Mouse (Mus musculus): ENCODE results near the gene Pax8. TPM values are rescaled to one million over a fixed set of nuclear protein-coding genes. Genes with fewer than 3 reads are reported as not detected.

Gene Pax8
- polyA plus RNA-seq, 1 experiment from 2014 or later = 23.2 TPM

- H3K4me3 ChIP-seq (ENCODE audit: low read depth, low read length) = no peak overlapping the region
- no peaks in the 10 kb centered on the region for H3K27me3 ChIP-seq (ENCODE audit: control insufficient read depth, insufficient read depth, low read length)
- no peak overlapping the region for H3K4me2 ChIP-seq (replicated peaks; ENCODE audit: low read depth, low read length)
- ATAC-seq (ENCODE audit: low FRiP score) (no peak), DNase-seq (ENCODE audit: low spot score) (no peak)
- WGBS = 87% methylated on average over 4 of the region's 4 CpGs
- no peaks in the 10 kb centered on the region for H3K4me1 ChIP-seq (replicated peaks; ENCODE audit: control insufficient read depth, insufficient read depth, low read length)
- H3K36me3 ChIP-seq (ENCODE audit: control insufficient read depth, insufficient read depth, low read length) = no peaks in the 10 kb centered on the region
- no peaks in the 10 kb centered on the region for H3K9me3 ChIP-seq (ENCODE audit: control insufficient read depth, low read length)
- H3K9ac ChIP-seq (ENCODE audit: low read depth, low read length) = no peak overlapping the region
- H3K27ac ChIP-seq (ENCODE audit: low read depth, low read length) = no peak overlapping the region
Measured at GRCm38 (mm10) chr2:24429806-24430205, 45.6 kb downstream of the Pax8 start.

- Histone ChIP-seq H3K9ac (ENCODE audit: low read depth, low read length) (no peak overlapping the region), H3K4me1 (replicated peaks; ENCODE audit: control insufficient read depth, insufficient read depth, low read length) (no peaks in the 10 kb centered on the region), H3K27ac (ENCODE audit: low read depth, low read length) (no peak overlapping the region), H3K9me3 (ENCODE audit: control insufficient read depth, low read length) (no peaks in the 10 kb centered on the region), H3K27me3 (ENCODE audit: control insufficient read depth, insufficient read depth, low read length) (no peaks in the 10 kb centered on the region), H3K4me3 (ENCODE audit: low read depth, low read length) (no peak overlapping the region), H3K4me2 (replicated peaks; ENCODE audit: low read depth, low read length) (no peak overlapping the region), H3K36me3 (ENCODE audit: control insufficient read depth, insufficient read depth, low read length) (no peaks in the 10 kb centered on the region)
- ATAC-seq (ENCODE audit: low FRiP score) (peak; percentile 90), DNase-seq (ENCODE audit: low spot score) (peak; percentile 30)
- WGBS = 29% methylated on average over 11 of the region's 12 CpGs
Measured at GRCm38 (mm10) chr2:24427866-24428675, 47.3 kb downstream of the Pax8 start.

GRCm38 (mm10) chr2:24425630-24426029, 49.8 kb downstream of the Pax8 start:
- ATAC-seq (ENCODE audit: low FRiP score) = no peak
- WGBS = 87% methylated on average over 2 of the region's 2 CpGs

GRCm38 (mm10) chr2:24422815-24423214, 52.6 kb downstream of the Pax8 start:
- ATAC-seq (ENCODE audit: low FRiP score) = no peak
- WGBS = 81% methylated on average over 3 of the region's 3 CpGs
- DNase-seq (ENCODE audit: low spot score) = no peak
- no peak overlapping the region for H3K27ac ChIP-seq (ENCODE audit: low read depth, low read length)
- no peak overlapping the region for H3K4me3 ChIP-seq (ENCODE audit: low read depth, low read length)
- H3K9me3 ChIP-seq (ENCODE audit: control insufficient read depth, low read length) = no peaks in the 10 kb centered on the region
- no peaks in the 10 kb centered on the region for H3K4me1 ChIP-seq (replicated peaks; ENCODE audit: control insufficient read depth, insufficient read depth, low read length)
- H3K4me2 ChIP-seq (replicated peaks; ENCODE audit: low read depth, low read length) = no peak overlapping the region
- H3K27me3 ChIP-seq (ENCODE audit: control insufficient read depth, insufficient read depth, low read length) = no peaks in the 10 kb centered on the region
- no peak overlapping the region for H3K9ac ChIP-seq (ENCODE audit: low read depth, low read length)
- no peaks in the 10 kb centered on the region for H3K36me3 ChIP-seq (ENCODE audit: control insufficient read depth, insufficient read depth, low read length)

More at GRCm38 (mm10) chr2:24425630-24426029, 49.8 kb downstream of the Pax8 start:
- Histone ChIP-seq H3K4me3 (ENCODE audit: low read depth, low read length) (no peak overlapping the region), H3K9me3 (ENCODE audit: control insufficient read depth, low read length) (no peaks in the 10 kb centered on the region), H3K27ac (ENCODE audit: low read depth, low read length) (no peak overlapping the region), H3K4me1 (replicated peaks; ENCODE audit: control insufficient read depth, insufficient read depth, low read length) (no peaks in the 10 kb centered on the region), H3K4me2 (replicated peaks; ENCODE audit: low read depth, low read length) (no peak overlapping the region), H3K27me3 (ENCODE audit: control insufficient read depth, insufficient read depth, low read length) (no peaks in the 10 kb centered on the region), H3K9ac (ENCODE audit: low read depth, low read length) (no peak overlapping the region), H3K36me3 (ENCODE audit: control insufficient read depth, insufficient read depth, low read length) (no peaks in the 10 kb centered on the region)
- DNase-seq (ENCODE audit: low spot score) = no peak

GRCm38 (mm10) chr2:24421211-24421863, 54.1 kb downstream of the Pax8 start:
- Histone ChIP-seq H3K9ac (ENCODE audit: low read depth, low read length) (no peak overlapping the region), H3K4me2 (replicated peaks; ENCODE audit: low read depth, low read length) (no peak overlapping the region), H3K36me3 (ENCODE audit: control insufficient read depth, insufficient read depth, low read length) (no peaks in the 10 kb centered on the region), H3K9me3 (ENCODE audit: control insufficient read depth, low read length) (no peaks in the 10 kb centered on the region), H3K27ac (ENCODE audit: low read depth, low read length) (no peak overlapping the region), H3K4me1 (replicated peaks; ENCODE audit: control insufficient read depth, insufficient read depth, low read length) (no peaks in the 10 kb centered on the region; the same call in 1 of the 2 replicates), H3K27me3 (ENCODE audit: control insufficient read depth, insufficient read depth, low read length) (no peaks in the 10 kb centered on the region; the same call in 1 of the 2 replicates), H3K4me3 (ENCODE audit: low read depth, low read length) (no peak overlapping the region)
- no peak for ATAC-seq (ENCODE audit: low FRiP score)
- 85% methylated on average over 6 of the region's 6 CpGs for WGBS
- no peak for DNase-seq (ENCODE audit: low spot score)

- no peak overlapping the region for H3K4me3 ChIP-seq (ENCODE audit: low read depth, low read length)
- 89% methylated on average over 4 of the region's 4 CpGs for WGBS
Measured at GRCm38 (mm10) chr2:24417564-24417963, 57.8 kb downstream of the Pax8 start.

GRCm38 (mm10) chr2:24417106-24417505, 58.3 kb downstream of the Pax8 start:
- H3K4me3 ChIP-seq (ENCODE audit: low read depth, low read length) = no peak overlapping the region
- H3K4me2 ChIP-seq (replicated peaks; ENCODE audit: low read depth, low read length) = no peak overlapping the region
- no peaks in the 10 kb centered on the region; the same call in 1 of the 2 replicates for H3K27me3 ChIP-seq (ENCODE audit: control insufficient read depth, insufficient read depth, low read length)
- H3K4me1 ChIP-seq (replicated peaks; ENCODE audit: control insufficient read depth, insufficient read depth, low read length) = no peaks in the 10 kb centered on the region; the same call in 1 of the 2 replicates
- DNase-seq (ENCODE audit: low spot score) (no peak), ATAC-seq (ENCODE audit: low FRiP score) (peak; percentile 17)
- no peaks in the 10 kb centered on the region for H3K36me3 ChIP-seq (ENCODE audit: control insufficient read depth, insufficient read depth, low read length)
- WGBS = 12% methylated on average over 2 of the region's 2 CpGs
- H3K9ac ChIP-seq (ENCODE audit: low read depth, low read length) = no peak overlapping the region
- H3K9me3 ChIP-seq (ENCODE audit: control insufficient read depth, low read length) = no peaks in the 10 kb centered on the region
- H3K27ac ChIP-seq (ENCODE audit: low read depth, low read length) = peak overlapping the region; percentile 53; the same call in 1 of the 2 replicates

More at GRCm38 (mm10) chr2:24417564-24417963, 57.8 kb downstream of the Pax8 start:
- H3K36me3 ChIP-seq (ENCODE audit: control insufficient read depth, insufficient read depth, low read length) = no peaks in the 10 kb centered on the region
- H3K9me3 ChIP-seq (ENCODE audit: control insufficient read depth, low read length) = no peaks in the 10 kb centered on the region
- no peaks in the 10 kb centered on the region; the same call in 1 of the 2 replicates for H3K4me1 ChIP-seq (replicated peaks; ENCODE audit: control insufficient read depth, insufficient read depth, low read length)
- ATAC-seq (ENCODE audit: low FRiP score) (no peak), DNase-seq (ENCODE audit: low spot score) (no peak)
- H3K27ac ChIP-seq (ENCODE audit: low read depth, low read length) = no peak overlapping the region
- H3K9ac ChIP-seq (ENCODE audit: low read depth, low read length) = no peak overlapping the region
- H3K27me3 ChIP-seq (ENCODE audit: control insufficient read depth, insufficient read depth, low read length) = no peaks in the 10 kb centered on the region; the same call in 1 of the 2 replicates
- no peak overlapping the region for H3K4me2 ChIP-seq (replicated peaks; ENCODE audit: low read depth, low read length)

- H3K4me2 ChIP-seq (replicated peaks; ENCODE audit: low read depth, low read length) = no peak overlapping the region
- H3K4me3 ChIP-seq (ENCODE audit: low read depth, low read length) = no peak overlapping the region
- no peak overlapping the region for H3K9ac ChIP-seq (ENCODE audit: low read depth, low read length)
- ATAC-seq (ENCODE audit: low FRiP score) = peak; percentile 72
- H3K27me3 ChIP-seq (ENCODE audit: control insufficient read depth, insufficient read depth, low read length) = no peaks in the 10 kb centered on the region; the same call in 1 of the 2 replicates
- no peaks in the 10 kb centered on the region; the same call in 1 of the 2 replicates for H3K4me1 ChIP-seq (replicated peaks; ENCODE audit: control insufficient read depth, insufficient read depth, low read length)
- peak; percentile 13 for DNase-seq (ENCODE audit: low spot score)
- H3K27ac ChIP-seq (ENCODE audit: low read depth, low read length) = peak overlapping the region; percentile 53; the same call in 1 of the 2 replicates
- H3K9me3 ChIP-seq (ENCODE audit: control insufficient read depth, low read length) = no peaks in the 10 kb centered on the region
- 9% methylated on average over 9 of the region's 9 CpGs for WGBS
- H3K36me3 ChIP-seq (ENCODE audit: control insufficient read depth, insufficient read depth, low read length) = no peaks in the 10 kb centered on the region
Measured at GRCm38 (mm10) chr2:24416668-24417067, 58.7 kb downstream of the Pax8 start.

All from hindbrain, embryonic 11.5 days (tissue).